Mouse (Mus musculus) kidney, embryonic 16.5 days (tissue): ENCODE results near the gene Pigw. TPM values are rescaled to one million over a fixed set of nuclear protein-coding genes. Genes with fewer than 3 reads are reported as not detected.

Source experiments
- ATAC-seq: fragments of 200-750 bp; cut with Nextera tagmentation; 2 replicates; pipeline ENCODE4 v1.8.0; 2017; ENCODE audit warnings: moderate TSS enrichment; ENCODE audit not compliant: low FRiP score, low TSS enrichment
- H3K27ac ChIP-seq: fragments of 300-500 bp; sonication (generic); 2 replicates; pipeline ENCODE4 v1.5.1; 2014; ENCODE audit warnings: low read length
- H3K27me3 ChIP-seq: fragments of 300-500 bp; sonication (generic); 2 replicates; pipeline ENCODE4 v1.6.1; 2014; ENCODE audit warnings: low read length, control low read depth, mixed read lengths; ENCODE audit not compliant: insufficient read depth
- H3K36me3 ChIP-seq: fragments of 300-500 bp; sonication (generic); 2 replicates; pipeline ENCODE4 v1.6.1; 2014; ENCODE audit warnings: low read length, control low read depth, mixed read lengths; ENCODE audit not compliant: insufficient read depth
- H3K4me1 ChIP-seq: fragments of 300-500 bp; sonication (generic); 2 replicates; pipeline ENCODE4 v1.6.1; 2014; ENCODE audit warnings: low read length, control low read depth, mixed read lengths; ENCODE audit not compliant: insufficient read depth
- H3K4me2 ChIP-seq: fragments of 300-500 bp; sonication (generic); replicated peaks from 2 replicates; pipeline ENCODE4 v1.6.1; 2014; ENCODE audit warnings: low read depth, low read length
- H3K4me3 ChIP-seq: fragments of 300-500 bp; sonication (generic); 2 replicates; pipeline ENCODE4 v1.5.1; 2014; ENCODE audit warnings: mild to moderate bottlenecking, low read length
- H3K9ac ChIP-seq: fragments of 300-500 bp; sonication (generic); replicated peaks from 2 replicates; pipeline ENCODE4 v1.6.1; 2014; ENCODE audit warnings: low read length
- H3K9me3 ChIP-seq: fragments of 300-500 bp; sonication (generic); 2 replicates; pipeline ENCODE4 v1.6.1; 2016; ENCODE audit warnings: low read length, control low read depth
- WGBS: fragments of 180-500 bp; shearing (Covaris S2); extraction: QIAGEN DNeasy Blood & Tissue Kit; methylation state at CpG from one replicate; pipeline ENCODE4 v1.1.7; 2014; 5-methylcytosine and 5-hydroxymethylcytosine counted together
- polyA plus RNA-seq: library from polyadenylated mRNA; unstranded; fragments of >200 nt; fragmentation: Nextera tagmentation; extraction: Ambion mirVana; gene quantifications from 2 replicates; pipeline ENCODE4 v1.2.1, GENCODE M21; 2015

The Pigw gene
- 3.8 and 4.3 TPM in 2 replicates for polyA plus RNA-seq

DNA sequence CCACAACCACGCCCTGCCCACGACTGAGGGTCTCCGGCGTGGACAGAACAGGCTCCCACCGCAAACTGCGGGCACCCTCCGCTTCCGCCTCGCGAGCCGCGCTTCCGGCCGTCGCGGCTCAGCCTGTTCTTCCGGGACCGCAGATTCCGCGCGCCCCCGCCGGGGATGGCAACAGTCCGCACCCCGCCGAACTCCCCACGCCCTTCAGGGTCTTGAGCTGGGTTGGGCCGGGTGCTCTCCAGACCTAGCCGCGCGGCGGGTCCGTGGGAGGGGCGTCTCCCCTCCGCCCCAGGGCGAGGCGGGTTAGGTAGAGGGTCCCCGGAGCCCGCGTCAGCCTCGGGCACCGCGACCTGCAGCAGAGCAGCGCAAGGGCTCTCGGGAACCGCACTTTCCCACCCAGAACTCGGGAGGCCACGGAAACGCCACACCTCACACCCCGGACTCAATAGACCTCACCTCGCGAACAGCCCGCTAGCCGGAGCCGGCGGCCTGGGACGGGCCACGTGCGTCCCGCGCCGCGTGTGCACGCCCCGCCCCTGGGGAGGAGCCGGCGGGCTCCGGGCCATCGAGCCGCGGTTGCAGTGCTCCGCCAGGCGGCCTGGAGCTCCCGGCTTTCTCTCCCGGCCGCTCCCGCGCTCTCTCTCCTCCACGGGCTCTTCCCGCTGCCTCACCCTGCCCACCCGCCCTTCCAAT lies at the start of gene Pigw, which contains the start of gene Myo19:
TSS of gene Pigw (minus strand) at position 514 of the 693 bp plus-strand sequence.
TSS of gene Myo19 (plus strand) at position 377 of the 693 bp plus-strand sequence.
- no peaks in the 10 kb centered on the region for H3K27me3 ChIP-seq
- H3K4me2 ChIP-seq, result peak within 1 kb of the TSS; percentile 67
- H3K27ac ChIP-seq, result peak within 1 kb of the TSS; percentile 98
- H3K9ac ChIP-seq, result peak within 1 kb of the TSS; percentile 89
- H3K4me1 ChIP-seq, result peaks cover 20% of the 10 kb centered on the region
- peak within 1 kb of the TSS; percentile 90 for H3K4me3 ChIP-seq
- H3K9me3 ChIP-seq, result no peaks in the 10 kb centered on the region
- H3K36me3 ChIP-seq, result peaks cover 16% of the 10 kb centered on the region
- peak; percentile 97 for ATAC-seq
- under 1% methylated on average over 80 of the region's 81 CpGs for WGBS

DNA sequence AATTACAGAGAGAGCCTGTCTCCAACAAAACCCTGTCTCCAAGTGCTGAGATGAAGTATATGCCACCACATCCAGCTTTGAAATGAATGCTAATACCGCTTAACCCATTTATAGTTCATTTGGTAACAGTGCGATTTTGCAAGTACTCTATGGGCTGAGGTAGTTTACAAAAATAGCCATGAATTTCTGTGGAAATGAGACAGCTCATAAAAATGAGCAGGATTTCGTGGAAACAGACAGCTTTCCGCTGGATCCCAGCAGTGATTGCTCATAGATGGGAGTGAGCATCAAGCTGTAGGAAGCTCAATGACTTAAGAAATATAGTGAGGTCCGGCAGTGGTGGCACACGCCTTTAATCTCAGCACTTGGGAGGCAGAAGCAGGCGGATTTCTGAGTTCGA lies 40.9 kb upstream of the Pigw start:
- WGBS, result 86% methylated on average over 8 of the region's 8 CpGs

DNA sequence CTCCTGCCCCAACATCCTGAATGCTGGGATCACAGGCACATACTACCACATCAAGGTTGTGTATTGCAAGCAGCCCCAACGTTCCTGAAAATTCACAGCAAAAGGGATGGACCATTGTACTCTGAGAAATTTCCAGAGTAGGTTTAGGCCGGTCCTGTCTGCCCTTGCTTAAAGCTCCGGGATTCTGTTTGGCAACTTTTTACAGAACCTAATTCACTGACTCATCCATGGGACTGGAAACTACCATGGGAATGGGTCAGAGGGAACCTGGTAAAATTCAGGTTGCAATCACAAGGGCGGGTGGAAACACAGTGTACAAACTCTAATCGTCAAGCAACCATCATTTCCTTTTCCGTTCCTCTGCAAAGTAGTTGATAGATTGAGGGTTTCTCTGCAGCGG lies 39.9 kb upstream of the Pigw start:
- Histone ChIP-seq H3K27me3 (no peaks in the 10 kb centered on the region), H3K36me3 (no peaks in the 10 kb centered on the region), H3K4me2 (no peak overlapping the region), H3K27ac (no peak overlapping the region), H3K9me3 (no peaks in the 10 kb centered on the region), H3K4me1 (peaks cover 13% of the 10 kb centered on the region), H3K9ac (no peak overlapping the region), H3K4me3 (no peak overlapping the region)
- ATAC-seq, result no peak
- WGBS, result 67% methylated on average over 7 of the region's 7 CpGs

More for the DNA sequence above, 40.9 kb upstream of the Pigw start:
- no peak overlapping the region for H3K9ac ChIP-seq
- no peak for ATAC-seq
- H3K4me3 ChIP-seq, result no peak overlapping the region
- H3K4me1 ChIP-seq, result peaks cover 5% of the 10 kb centered on the region; the same call in 1 of the 2 replicates
- H3K27ac ChIP-seq, result no peak overlapping the region
- no peaks in the 10 kb centered on the region for H3K27me3 ChIP-seq
- no peaks in the 10 kb centered on the region for H3K9me3 ChIP-seq
- no peaks in the 10 kb centered on the region for H3K36me3 ChIP-seq
- no peak overlapping the region for H3K4me2 ChIP-seq

DNA sequence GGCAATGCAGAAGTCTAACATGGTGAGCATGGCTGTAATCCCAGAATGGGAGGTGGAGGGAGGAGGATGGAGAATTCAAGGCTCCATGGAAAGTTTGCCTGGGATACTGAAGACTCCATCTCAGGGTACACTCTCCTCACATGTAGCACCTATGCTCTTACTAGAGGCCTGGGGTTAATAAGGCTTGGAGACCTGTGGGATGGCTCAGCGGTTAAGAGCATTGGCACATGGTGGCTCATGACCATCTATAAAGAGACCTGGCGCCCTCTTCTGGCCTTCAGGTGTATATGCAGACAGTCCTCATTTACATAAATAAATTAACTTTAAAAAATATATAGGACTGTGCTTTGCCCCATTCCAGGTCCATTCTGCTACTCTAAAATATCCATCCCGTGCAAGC lies 39.2 kb upstream of the Pigw start:
- H3K27me3 ChIP-seq, result no peaks in the 10 kb centered on the region
- H3K4me1 ChIP-seq, result peaks cover 19% of the 10 kb centered on the region
- 46% methylated on average over 3 of the region's 3 CpGs for WGBS
- no peaks in the 10 kb centered on the region for H3K9me3 ChIP-seq
- no peak overlapping the region for H3K4me2 ChIP-seq
- ATAC-seq, result no peak
- H3K27ac ChIP-seq, result no peak overlapping the region
- no peak overlapping the region for H3K4me3 ChIP-seq
- H3K9ac ChIP-seq, result no peak overlapping the region
- 0 out of 2 replicates have a peak, but pooled peaks cover 2% of the 10 kb centered on the region for H3K36me3 ChIP-seq

DNA sequence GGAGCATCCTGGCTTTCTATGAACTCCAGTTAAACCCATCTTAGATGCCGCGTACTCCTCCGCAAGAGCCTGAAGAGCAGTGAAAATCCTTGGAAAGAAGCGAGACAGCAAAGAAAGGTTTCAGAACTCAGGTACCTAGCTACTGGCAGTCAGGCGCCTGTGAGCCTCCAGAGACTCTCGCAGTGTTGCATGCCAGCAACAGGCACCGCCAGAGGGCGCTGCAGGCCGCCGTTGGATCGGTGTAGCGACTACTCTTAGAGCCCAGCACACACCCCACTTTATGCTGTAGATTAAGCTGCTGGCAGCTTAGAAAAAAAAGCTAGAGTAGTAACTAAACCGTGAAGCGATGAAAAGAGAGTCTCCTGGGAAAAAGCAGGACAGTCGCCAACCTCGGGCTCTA lies 38.3 kb upstream of the Pigw start:
- Histone ChIP-seq H3K36me3 (0 out of 2 replicates have a peak, but pooled peaks cover 2% of the 10 kb centered on the region), H3K9me3 (no peaks in the 10 kb centered on the region), H3K27me3 (no peaks in the 10 kb centered on the region), H3K27ac (no peak overlapping the region), H3K4me3 (peak overlapping the region; percentile 14), H3K4me2 (peak overlapping the region; percentile 38), H3K4me1 (peaks cover 19% of the 10 kb centered on the region), H3K9ac (0 out of 2 replicates have a peak overlapping the region, but pooled peaks have one; percentile 2)
- ATAC-seq, result peak; percentile 75
- WGBS, result 6% methylated on average over 16 of the region's 16 CpGs

DNA sequence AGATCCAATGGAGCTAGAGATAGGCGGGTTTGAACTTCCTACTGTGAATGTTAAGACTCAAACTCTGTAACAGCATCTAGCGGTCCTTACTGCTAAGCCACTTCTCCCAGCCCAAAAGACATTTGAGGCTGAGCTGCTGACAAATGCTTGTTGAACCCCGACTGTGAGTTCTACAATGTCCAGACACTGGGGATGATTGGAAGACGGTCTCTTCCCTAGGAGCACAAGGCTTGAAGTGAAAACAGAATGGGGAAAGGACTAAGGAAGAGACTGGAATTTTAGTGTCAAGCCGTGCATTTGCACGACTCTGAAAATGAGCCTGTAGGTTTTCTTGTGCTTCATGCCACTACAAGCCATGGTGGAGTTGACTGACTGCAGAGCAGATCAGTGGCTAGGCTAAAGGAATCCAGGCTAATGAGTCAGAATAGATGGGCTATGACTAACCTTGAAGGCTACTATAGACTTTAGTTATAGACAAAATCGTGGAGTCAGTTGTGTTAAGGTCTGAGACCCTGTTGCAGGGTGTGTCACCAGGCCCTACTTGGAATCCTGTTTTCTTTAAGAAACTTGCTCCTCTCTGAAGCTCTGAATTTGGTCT lies 36.7 kb upstream of the Pigw start:
- H3K9me3 ChIP-seq, result no peaks in the 10 kb centered on the region
- H3K9ac ChIP-seq, result peak overlapping the region; percentile 91
- 56% methylated on average over 7 of the region's 7 CpGs for WGBS
- no peak overlapping the region for H3K27ac ChIP-seq
- ATAC-seq, result no peak
- peak overlapping the region; percentile 93 for H3K4me3 ChIP-seq
- H3K4me2 ChIP-seq, result peak overlapping the region; percentile 73
- H3K36me3 ChIP-seq, result peaks cover 12% of the 10 kb centered on the region; the same call in 1 of the 2 replicates
- peaks cover 19% of the 10 kb centered on the region for H3K4me1 ChIP-seq
- H3K27me3 ChIP-seq, result no peaks in the 10 kb centered on the region

DNA sequence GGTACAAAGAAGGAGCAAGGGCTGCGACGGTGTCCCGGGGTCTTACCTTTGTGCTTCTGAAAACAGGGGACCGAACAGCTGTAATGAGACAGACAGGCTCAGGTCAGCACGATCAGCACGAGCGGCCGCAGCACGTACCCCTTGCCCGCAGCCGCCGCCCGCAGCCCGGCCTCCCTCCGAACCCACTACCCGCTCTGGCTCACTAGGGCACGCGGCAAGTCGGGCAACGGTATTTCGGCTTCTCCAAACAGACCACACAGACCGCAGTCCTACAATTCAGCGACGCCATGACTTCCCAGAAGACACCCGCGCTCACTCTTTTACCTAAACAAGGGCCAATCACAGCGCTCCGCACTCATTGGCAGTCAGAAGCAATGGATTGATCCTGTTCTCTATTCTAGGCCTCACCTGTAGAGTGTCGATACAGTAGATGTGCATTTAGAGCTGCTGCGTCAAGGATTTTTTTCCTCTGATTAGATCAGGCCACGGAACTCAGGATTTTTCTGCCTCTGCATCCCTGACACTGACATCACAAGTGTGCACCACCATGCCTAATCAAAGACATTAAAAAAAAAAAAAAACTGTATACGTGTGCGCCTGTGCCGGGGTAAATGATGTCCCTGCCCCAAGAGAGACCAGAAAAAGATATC lies 36.1 kb upstream of the Pigw start, which contains the start of gene Znhit3:
TSS of gene Znhit3 (minus strand) at position 314 of the 650 bp plus-strand sequence.
- WGBS, result 3% methylated on average over 34 of the region's 34 CpGs
- H3K27ac ChIP-seq, result 0 out of 2 replicates have a peak within 1 kb of the TSS, but pooled peaks have one; percentile 11
- no peaks in the 10 kb centered on the region for H3K27me3 ChIP-seq
- peaks cover 16% of the 10 kb centered on the region; the same call in 1 of the 2 replicates for H3K36me3 ChIP-seq
- peak within 1 kb of the TSS; percentile 93 for H3K4me3 ChIP-seq
- H3K9me3 ChIP-seq, result no peaks in the 10 kb centered on the region
- ATAC-seq, result peak; percentile 92
- peak within 1 kb of the TSS; percentile 73 for H3K4me2 ChIP-seq
- peaks cover 19% of the 10 kb centered on the region for H3K4me1 ChIP-seq
- peak within 1 kb of the TSS; percentile 91 for H3K9ac ChIP-seq

DNA sequence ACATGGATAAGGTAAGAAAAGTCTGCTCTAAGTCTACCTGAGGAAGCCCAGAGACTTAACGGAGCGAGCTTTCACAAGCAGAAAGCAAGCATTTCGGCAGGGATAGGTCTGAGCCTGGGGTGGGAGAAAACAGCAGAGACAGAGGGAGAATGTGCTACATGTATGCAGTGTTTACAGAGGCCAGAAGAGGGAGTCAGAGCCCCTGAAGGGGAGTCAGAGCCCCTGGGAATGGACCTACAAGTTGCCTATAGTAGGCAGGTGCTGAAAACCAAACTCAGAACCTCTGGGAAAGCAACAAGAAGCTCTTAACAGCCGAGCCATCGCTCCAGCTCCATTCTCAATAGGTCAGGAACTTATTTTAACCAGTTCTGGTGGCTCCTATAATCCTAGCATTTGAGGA lies 34.6 kb upstream of the Pigw start:
- Histone ChIP-seq H3K4me1 (peaks cover 19% of the 10 kb centered on the region), H3K36me3 (peaks cover 24% of the 10 kb centered on the region), H3K4me2 (no peak overlapping the region), H3K4me3 (no peak overlapping the region), H3K9me3 (no peaks in the 10 kb centered on the region), H3K27me3 (no peaks in the 10 kb centered on the region), H3K27ac (no peak overlapping the region), H3K9ac (no peak overlapping the region)
- 80% methylated on average over 5 of the region's 5 CpGs for WGBS
- ATAC-seq, result no peak

DNA sequence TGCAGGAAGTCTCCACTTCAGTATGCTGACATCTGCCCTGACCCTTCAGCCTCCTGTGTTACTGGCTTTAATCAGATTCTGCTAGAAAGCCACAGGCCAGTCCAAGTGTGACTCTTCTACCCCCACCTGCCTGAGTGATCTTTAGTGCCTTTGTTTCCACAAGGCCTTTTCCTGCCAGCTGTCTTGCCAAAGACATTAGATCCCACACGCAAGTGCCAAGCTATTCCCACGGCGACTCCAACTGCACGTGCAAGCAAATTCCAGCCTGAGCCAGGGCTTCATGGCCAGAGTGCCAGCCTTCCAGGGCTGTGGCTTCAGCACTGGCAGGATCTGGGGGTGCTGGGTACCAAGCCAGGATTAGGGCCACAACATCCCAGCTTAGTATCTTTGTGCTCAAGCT lies 30.3 kb upstream of the Pigw start:
- Histone ChIP-seq H3K4me3 (no peak overlapping the region), H3K4me2 (no peak overlapping the region), H3K27me3 (no peaks in the 10 kb centered on the region), H3K9ac (no peak overlapping the region), H3K9me3 (no peaks in the 10 kb centered on the region), H3K36me3 (peaks cover 62% of the 10 kb centered on the region), H3K27ac (no peak overlapping the region), H3K4me1 (peaks cover 11% of the 10 kb centered on the region)
- ATAC-seq, result no peak
- 56% methylated on average over 4 of the region's 4 CpGs for WGBS
